Mouse (Mus musculus) pancreas, adult 10 weeks (tissue): ENCODE results near the gene Mcm6. TPM values are rescaled to one million over a fixed set of nuclear protein-coding genes. Genes with fewer than 3 reads are reported as not detected.

Source experiments
- polyA plus RNA-seq: library from polyadenylated mRNA; stranded (reverse); fragments of 350-450 nt; fragmentation: Illumina TruSeq; extraction: RNeasy Lipid Tissue Mini Kit (QIAGEN cat#74804); gene quantifications from one replicate; pipeline ENCODE4 v1.2.3, GENCODE M21; 2015; ENCODE audit warnings: low read depth, low replicate concordance; ENCODE audit not compliant: insufficient read depth

Gene Mcm6
- 3.1 TPM for polyA plus RNA-seq

DNA sequence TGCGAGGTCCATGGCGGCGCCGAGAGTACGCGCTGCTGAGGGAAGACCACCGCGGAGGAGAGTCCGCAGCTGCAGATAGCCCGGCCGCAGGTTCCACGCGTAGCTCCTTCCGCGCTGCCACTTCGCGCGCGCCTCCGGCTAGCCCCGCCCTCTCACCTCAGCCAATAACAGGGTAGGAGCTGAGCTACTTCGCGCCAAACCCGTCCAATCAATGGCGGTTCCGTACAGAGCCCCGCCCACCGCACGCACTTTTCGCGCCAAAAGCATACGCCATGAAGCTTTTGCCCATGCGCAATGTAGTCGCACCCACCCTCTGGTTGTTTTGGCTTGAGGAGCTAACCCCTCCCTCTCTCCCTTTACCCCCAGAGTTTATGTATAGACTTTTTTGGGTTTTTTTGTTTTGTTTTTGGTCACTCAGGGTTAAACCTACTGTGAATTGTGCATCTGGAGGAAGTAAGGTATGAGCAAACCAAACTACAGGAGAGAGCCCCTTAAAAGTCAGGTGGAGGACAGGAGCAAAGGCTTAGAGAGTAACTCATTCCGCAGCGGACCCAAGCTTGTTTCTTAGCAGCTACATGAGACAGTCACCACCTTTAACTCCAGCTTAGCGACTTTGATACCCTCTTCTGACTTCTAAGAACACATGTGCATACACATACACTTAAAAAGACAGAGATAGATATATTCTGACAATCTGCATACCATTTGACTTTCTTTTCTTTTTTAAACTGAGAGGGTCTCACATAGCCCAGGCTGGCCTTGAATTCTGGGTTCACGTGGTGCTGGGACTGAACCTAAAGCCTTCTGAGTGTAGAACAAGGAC lies at the start of gene Mcm6:
Gene Mcm6, minus strand, starts transcription at position 111 of the 823 bp plus-strand sequence.

DNA sequence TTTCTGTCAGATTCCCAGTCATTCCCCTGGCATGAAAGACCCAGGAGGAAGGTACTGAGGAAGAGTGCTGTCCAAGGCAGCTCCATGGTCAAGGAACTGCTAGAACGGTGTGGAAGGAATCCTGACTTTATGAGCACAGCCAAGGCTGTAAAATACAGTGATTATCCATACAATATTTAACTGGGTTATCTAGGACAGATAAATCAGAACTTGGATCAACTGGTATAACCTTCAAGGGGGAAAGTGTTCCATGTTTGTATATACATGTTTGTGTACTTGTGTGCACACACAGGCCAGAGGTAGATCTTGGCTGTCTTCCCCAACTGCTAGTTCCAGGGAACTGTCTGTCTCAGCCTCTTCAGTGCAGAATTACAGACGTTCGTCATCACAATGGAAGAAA lies 31.2 kb downstream of the Mcm6 start, which contains the start of gene Lct:
Gene Lct, minus strand, starts transcription at position 101 of the 400 bp plus-strand sequence.

Other genes starting within 250 kb of the Mcm6 start
- 20.8 TPM for gene Ubxn4, start 115.7 kb downstream of the Mcm6 start, polyA plus RNA-seq
- not detected for gene Lct, start 31.3 kb downstream of the Mcm6 start, polyA plus RNA-seq
- gene Dars, start 57.7 kb upstream of the Mcm6 start, polyA plus RNA-seq = 8.3 TPM
- 1.8 TPM for gene Cxcr4, start 232.6 kb upstream of the Mcm6 start, polyA plus RNA-seq